Mouse (Mus musculus) cerebellum, adult 9-10 months (tissue): ENCODE results near the gene Wwtr1.
A peak's percentile ranks its signal among the peaks of the same experiment; 100 is the strongest.

Experiments used
- DNase-seq: peaks from one replicate; pipeline ENCODE4 v3.0.0; 2022

Wwtr1 gene

DNA sequence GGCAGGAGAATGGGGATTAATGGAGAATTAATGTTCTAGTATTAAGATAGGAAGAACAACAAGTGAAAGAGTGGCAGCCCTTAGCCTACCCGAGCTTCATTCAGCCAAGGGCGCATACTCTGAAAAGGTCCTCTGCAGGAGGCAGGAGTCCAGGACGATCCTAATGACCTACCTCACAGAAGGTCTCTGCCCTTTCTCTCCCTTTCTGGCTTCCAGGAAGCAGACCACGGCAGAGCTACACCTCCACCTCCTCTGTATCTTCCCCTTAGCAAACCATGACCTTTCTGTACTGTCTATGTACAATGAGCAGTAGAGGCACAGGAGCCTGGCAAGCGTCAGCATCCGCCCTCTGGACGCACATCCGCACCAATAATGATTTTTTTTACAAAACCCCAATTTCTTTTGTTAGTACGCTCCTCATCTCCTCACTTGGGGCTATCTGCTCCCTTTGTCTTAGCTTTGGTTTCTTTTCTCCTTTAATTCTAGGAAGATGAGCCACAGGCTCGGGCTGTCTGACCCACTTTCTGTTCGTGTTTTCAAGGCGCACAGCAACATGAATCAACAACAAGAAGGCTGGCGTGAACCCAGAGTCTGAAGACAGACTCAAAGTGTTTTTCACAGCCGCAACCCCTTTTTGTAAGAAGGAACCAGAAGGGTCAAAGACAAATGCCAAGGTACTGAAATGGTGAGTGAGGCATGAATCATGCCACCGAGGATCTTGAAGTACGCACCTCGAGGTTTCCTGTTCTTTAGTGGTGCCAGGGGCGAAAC, 63.7 kb downstream of the Wwtr1 start:
- DNase-seq = peak; percentile 5

- no peak for DNase-seq
Observed at GRCm38 (mm10) chr3:57509945-57510675, 65.6 kb downstream of the Wwtr1 start.

DNA sequence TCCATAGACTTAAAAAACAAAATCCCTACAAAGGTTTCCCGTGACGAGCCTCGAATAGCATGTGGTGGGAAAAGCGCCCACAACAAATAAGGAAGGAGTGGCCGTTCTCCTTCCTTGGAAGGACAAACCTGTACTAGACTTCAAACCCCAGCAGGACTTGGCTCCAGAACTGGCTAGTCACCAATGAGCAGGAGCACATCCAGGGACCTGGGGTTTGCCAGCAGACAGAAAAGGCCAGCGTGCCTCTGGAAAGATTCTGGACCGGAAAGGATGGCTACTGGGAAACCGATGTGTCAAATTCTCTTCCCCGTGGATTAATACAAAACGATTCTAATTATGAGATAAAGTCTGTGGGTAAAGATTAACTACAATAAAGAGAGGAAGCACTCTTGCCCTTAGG, 69.7 kb downstream of the Wwtr1 start:
- DNase-seq = peak; percentile 7

GRCm38 (mm10) chr3:57504756-57505155, 71.0 kb downstream of the Wwtr1 start:
- DNase-seq = no peak

DNA sequence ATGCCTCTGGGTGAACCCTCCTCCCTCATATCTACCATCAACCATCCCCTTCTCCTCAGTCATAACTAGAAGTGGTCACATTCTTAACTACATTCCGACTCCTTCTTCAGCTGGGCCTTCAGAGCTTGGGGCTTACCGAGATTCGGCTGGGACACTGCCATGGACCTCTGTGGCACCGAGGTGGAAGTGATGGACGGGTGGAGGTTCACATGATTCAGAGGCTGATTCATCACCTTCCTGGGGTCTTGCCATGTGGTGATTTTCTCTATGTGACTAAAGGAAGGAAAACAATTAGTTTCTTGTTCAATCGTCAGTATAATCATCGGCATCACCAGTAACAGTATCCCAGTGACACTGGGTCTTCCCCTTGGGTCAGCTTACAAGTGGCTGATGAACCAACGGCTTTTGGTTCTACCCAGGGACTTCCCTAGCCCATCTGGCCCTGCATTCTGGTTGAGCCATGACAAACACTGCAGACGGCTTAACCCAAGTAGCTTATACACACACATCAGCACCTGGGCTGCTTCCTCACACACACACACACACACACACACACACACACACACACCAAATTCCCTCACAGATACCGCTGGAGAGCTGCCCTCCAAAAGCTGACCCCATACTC, 74.0 kb downstream of the Wwtr1 start:
- DNase-seq = no peak

- DNase-seq = no peak
Observed at GRCm38 (mm10) chr3:57500846-57501245, 74.9 kb downstream of the Wwtr1 start.

DNA sequence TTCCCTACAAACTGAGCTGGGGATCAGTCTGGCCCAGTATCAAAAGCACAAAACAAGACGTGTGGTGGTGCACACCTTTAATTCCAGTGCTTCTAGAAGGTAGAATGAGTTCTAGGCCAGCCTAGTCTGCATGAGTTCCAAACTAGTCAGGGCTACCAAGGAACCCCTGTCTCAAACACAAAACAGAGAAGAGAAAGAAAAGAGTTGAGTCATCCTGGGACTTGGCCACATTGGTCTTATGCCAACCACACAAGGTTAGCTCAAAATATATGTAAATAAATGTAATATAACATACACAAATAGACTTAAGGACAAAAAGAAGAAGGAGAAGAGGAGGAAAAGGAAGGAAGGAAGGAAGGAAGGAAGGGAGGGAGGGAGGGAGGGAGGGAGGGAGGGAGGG, 77.9 kb downstream of the Wwtr1 start:
- DNase-seq = no peak

GRCm38 (mm10) chr3:57496428-57496827, 79.3 kb downstream of the Wwtr1 start:
- no peak for DNase-seq

DNA sequence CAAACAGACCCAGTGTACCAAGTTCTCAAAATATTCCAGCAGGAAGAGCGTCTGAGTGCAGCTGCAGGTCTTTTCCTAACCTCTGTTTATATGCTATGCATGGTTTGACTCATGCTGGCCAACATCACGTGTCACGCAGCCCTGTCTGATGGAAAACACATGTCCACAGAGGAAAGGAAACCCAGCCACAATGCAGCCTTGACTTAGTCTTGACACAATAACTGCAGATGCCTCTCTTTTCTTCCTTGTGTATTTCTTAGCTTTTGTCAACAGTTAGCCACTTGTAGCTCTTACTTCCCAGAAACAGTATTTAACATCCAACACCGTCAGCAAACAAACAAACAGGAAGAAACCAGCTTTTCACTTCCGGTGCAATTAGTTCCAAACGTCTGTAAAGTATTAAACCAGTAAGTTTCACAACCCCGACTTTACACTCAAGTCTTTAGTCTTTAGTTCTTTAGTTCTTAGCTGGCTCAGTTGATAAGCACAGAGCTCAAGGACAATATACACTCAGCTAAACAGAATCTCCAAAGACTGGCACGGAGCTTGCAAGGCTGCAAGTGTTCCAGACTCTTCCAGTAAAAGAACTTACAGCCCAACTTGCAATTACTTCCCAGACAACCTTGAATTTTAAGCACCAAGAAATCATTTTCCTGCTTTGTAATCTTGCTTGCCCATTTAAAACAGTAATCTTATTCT, 88.1 kb downstream of the Wwtr1 start:
- DNase-seq = no peak

DNA sequence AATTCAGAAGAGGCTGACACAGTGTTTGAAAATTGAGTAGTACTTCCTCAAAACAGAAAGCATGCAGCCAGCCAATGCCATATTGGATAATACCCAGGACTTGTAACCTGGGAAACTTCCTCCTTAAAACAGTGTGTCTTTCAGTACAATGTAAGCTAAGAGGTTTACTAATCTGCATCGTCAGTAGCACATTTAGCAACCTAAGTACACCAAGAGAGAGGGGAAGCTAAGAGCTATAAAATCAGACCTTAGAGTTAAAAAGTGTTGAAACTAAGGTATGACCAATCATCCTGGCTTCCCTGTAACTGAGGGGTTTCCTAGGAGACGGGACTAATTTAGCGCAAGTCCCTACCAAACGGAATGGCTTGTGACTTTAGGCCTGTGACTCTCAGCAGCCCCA, 89.6 kb downstream of the Wwtr1 start:
- no peak for DNase-seq

DNA sequence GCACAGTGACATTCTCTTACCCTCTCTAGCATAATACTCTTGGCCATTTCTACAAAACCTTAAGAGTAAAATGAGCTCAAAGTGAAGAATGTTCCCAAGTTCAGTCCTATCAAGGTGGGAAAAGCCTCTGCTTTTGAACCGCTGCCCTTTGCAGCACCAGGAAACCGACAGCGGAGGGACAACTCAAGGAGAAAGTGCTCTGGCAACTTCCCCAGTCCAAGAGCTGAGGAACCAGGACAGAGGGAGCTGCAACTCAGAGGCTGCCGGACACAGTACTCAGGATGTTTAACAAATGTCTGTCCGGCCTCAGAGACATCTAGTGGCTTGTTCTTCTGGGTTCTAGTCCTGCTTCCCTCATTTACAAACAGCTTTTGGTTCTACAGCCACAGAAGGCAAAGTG, 93.7 kb downstream of the Wwtr1 start:
- DNase-seq = no peak

DNA sequence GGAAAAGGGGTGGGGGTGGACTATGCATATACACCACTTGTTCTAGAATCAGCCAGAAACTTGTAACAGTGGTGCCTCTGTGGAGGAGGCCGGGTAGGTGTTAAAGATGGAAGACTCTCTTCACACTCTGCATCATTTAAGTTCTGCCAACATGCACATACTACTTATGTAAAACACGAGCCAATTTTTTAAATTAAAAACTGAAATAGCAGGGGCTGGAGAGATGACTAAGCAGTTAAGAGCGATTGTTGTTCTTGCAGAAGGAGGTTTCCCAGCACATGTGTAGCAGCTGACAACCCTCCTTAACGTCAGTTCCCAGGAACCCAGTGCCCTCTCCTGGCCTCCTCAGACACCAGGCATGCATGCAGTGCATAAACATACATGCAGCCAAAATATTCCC, 95.1 kb downstream of the Wwtr1 start:
- DNase-seq = no peak

- DNase-seq = no peak
Observed at GRCm38 (mm10) chr3:57474421-57474820, 101.3 kb downstream of the Wwtr1 start.

GRCm38 (mm10) chr3:57472407-57472806, 103.3 kb downstream of the Wwtr1 start:
- no peak for DNase-seq

DNA sequence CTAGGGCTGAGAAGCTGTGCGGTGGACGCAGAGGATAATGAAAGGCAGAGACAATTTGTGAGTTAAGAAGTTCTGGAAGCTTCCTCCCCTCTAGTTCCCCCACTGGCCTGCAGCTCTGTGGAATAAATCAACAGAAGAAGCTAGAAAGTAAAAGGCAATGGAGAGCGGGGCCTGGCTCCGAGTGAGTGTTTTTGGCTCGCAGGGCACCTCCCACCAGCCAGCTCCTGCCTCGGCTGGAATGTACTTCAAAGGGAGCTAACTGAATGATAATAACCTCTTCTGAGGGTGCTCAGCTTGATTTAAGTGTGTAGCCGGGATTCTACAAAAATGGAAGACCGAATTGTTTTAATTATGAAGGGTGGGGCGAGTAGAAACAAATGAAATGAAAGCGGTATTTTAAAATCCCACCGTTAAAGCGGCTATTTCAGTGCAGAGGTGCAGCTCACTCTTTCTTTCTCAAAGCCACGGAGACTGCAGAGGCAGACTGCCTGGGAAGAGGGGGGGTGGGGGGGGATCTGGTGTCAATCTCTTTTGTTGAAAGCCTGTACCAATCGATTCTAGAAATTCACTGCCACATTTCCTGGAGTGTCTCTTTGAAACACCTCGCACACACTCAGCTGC, 104.6 kb downstream of the Wwtr1 start:
- no peak for DNase-seq

- DNase-seq = peak; percentile 4
Observed at GRCm38 (mm10) chr3:57470326-57470725, 105.4 kb downstream of the Wwtr1 start.

- no peak for DNase-seq
Observed at GRCm38 (mm10) chr3:57469325-57469724, 106.4 kb downstream of the Wwtr1 start.

GRCm38 (mm10) chr3:57466289-57466688, 109.4 kb downstream of the Wwtr1 start:
- no peak for DNase-seq

- DNase-seq = no peak
Observed at GRCm38 (mm10) chr3:57463302-57463701, 112.4 kb downstream of the Wwtr1 start.

DNA sequence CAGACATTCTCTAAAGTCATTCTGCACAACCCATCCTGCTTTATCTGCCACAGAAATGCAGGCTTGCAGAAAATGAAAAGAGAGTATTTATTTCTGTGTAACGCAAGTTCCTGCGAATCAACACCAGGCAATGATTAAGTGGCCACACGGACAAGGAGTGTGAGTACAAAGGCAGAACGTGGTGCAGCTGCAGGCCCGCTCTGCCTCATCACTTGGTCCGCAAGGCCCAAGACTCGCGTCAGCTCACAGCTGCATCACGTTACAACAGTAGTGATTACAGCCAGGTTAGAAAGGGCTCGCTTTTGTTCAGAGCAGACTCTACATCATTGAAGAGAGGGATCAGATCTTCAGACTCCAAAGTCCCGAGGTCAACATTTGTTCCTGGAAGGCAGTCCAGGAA, 117.1 kb downstream of the Wwtr1 start:
- no peak for DNase-seq

- peak; percentile 59 for DNase-seq
Observed at GRCm38 (mm10) chr3:57448445-57448844, 127.3 kb downstream of the Wwtr1 start.

DNA sequence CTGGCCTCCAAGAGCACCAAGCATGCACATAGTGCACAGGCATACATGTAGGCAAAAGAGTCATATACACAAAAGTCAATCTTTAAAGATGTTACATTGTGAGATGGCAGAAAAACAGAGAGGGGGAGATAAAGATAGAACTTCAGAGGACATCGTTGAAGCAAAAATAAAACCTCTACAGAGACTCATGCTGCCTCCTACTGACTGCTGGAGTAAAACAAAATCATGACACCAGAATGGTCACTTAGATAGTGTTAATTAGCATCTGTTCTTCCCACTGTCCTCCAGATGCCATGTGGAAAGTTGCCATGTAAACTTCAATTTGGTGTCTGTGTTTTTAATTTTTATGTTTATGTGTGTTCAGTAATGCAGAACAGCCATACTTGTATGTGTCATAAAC, 127.8 kb downstream of the Wwtr1 start:
- no peak for DNase-seq

DNA sequence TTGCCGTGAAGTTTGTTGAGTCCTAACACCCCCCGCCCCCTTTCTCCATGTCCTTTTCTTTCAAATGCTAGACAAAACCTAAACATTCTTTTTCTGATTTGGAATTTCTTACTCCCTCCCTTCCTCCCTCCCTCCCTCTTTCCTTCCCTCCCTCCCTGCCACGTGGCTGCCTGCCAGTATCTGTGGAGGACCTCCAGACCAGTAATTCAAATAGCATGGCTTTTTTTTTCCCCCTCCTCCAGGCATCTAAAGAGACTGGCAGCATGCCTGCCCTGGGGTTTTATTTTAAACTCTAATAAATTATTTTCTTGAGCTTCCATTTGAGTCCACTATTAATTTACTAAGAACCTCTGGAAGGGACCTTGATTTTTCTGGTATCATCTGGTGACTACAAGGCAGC, 130.0 kb downstream of the Wwtr1 start:
- no peak for DNase-seq
